Mouse (Mus musculus) ES-Bruce4 (cell line): ENCODE data around the gene Stk32b. TPM values are rescaled to one million over a fixed set of nuclear protein-coding genes. Genes with fewer than 3 reads are reported as not detected.

Experiments
- H3K27ac ChIP-seq: 2 replicates; pipeline ENCODE4 v1.5.1; 2012; ENCODE audit warnings: low read length, inconsistent platforms; ENCODE audit not compliant: insufficient read depth
- H3K27me3 ChIP-seq: 2 replicates; pipeline ENCODE4 v1.6.1; 2012; ENCODE audit warnings: mild to moderate bottlenecking, low read length, inconsistent platforms; ENCODE audit not compliant: control insufficient read depth, poor library complexity, insufficient read depth, severe bottlenecking
- H3K36me3 ChIP-seq: 2 replicates; pipeline ENCODE4 v1.6.1; 2012; ENCODE audit warnings: inconsistent platforms, mild to moderate bottlenecking, low read length, moderate library complexity; ENCODE audit not compliant: control insufficient read depth, poor library complexity, insufficient read depth, severe bottlenecking
- H3K4me1 ChIP-seq: one replicate; pipeline ENCODE4 v1.8.1; 2011; ENCODE audit warnings: low read length; ENCODE audit not compliant: control insufficient read depth, insufficient read depth
- H3K4me3 ChIP-seq: 2 replicates; pipeline ENCODE4 v1.5.1; 2011; ENCODE audit warnings: low read depth, mild to moderate bottlenecking, low read length
- H3K9ac ChIP-seq: 2 replicates; pipeline ENCODE4 v1.6.1; 2012; ENCODE audit warnings: low read depth, mild to moderate bottlenecking, inconsistent platforms; ENCODE audit not compliant: poor library complexity, severe bottlenecking
- H3K9me3 ChIP-seq: replicated peaks from 2 replicates; pipeline ENCODE4 v1.6.1; 2012; ENCODE audit warnings: mild to moderate bottlenecking, low read length, inconsistent platforms; ENCODE audit not compliant: control insufficient read depth, poor library complexity, insufficient read depth, severe bottlenecking
- CTCF ChIP-seq: IDR thresholded peaks from one replicate; pipeline ENCODE4 v1.8.1; 2011; ENCODE audit warnings: low read depth, low read length
- EP300 ChIP-seq: IDR thresholded peaks from 2 replicates; pipeline ENCODE4 v1.6.1; 2011; ENCODE audit warnings: low read depth, low read length; ENCODE audit not compliant: insufficient read depth
- POLR2A ChIP-seq: IDR thresholded peaks from one replicate; pipeline ENCODE4 v1.8.1; 2011; ENCODE audit warnings: low read length; ENCODE audit not compliant: insufficient read depth
- polyA plus RNA-seq: library from polyadenylated mRNA; stranded (reverse); fragments of >200 nt; gene quantifications from 2 replicates; pipeline ENCODE4 v1.2.4, GENCODE M21; 2011; ENCODE audit warnings: low read depth; ENCODE audit not compliant: missing spikeins, insufficient read depth, insufficient read length

Gene Stk32b
- polyA plus RNA-seq, 1 experiment: 0.40 TPM

- no peak overlapping the region for H3K4me3 ChIP-seq
- H3K9ac ChIP-seq: no peak overlapping the region
- peaks cover 4% of the 10 kb centered on the region for H3K9me3 ChIP-seq
- no peak for TF ChIP-seq CTCF
- TF ChIP-seq EP300: no peak
- TF ChIP-seq POLR2A: no peak
- H3K27ac ChIP-seq: no peak overlapping the region
- H3K27me3 ChIP-seq: no peaks in the 10 kb centered on the region
- H3K4me1 ChIP-seq: no peaks in the 10 kb centered on the region
- H3K36me3 ChIP-seq: no peaks in the 10 kb centered on the region
Observed at GRCm38 (mm10) chr5:37471584-37471983, 245.4 kb downstream of the Stk32b start.

DNA sequence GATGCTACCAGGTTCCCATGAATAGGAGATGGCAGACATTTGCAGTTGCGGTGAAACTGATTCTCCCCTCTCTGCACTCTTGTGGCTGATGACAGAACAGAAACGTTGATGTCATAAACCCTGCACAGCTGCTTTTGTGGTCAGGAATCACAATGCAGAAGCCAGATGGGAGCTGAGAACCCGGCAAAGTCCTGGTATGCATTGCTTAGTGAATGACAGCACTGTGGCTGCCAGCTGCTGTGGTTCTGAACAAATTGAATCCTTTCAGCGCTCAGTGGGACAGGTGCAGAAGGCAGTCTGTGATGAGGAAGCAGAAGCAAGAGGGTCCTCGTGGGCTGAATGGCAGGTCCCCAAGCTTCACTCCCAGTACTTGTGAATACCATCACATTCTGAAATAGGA is 247.9 kb downstream of the Stk32b start:
- no peak overlapping the region for H3K27ac ChIP-seq
- no peak overlapping the region for H3K4me3 ChIP-seq
- no peaks in the 10 kb centered on the region for H3K9me3 ChIP-seq
- no peak overlapping the region for H3K9ac ChIP-seq
- no peaks in the 10 kb centered on the region for H3K36me3 ChIP-seq
- no peaks in the 10 kb centered on the region for H3K4me1 ChIP-seq
- TF ChIP-seq POLR2A (no peak), EP300 (no peak), CTCF (no peak)
- H3K27me3 ChIP-seq: no peaks in the 10 kb centered on the region

DNA sequence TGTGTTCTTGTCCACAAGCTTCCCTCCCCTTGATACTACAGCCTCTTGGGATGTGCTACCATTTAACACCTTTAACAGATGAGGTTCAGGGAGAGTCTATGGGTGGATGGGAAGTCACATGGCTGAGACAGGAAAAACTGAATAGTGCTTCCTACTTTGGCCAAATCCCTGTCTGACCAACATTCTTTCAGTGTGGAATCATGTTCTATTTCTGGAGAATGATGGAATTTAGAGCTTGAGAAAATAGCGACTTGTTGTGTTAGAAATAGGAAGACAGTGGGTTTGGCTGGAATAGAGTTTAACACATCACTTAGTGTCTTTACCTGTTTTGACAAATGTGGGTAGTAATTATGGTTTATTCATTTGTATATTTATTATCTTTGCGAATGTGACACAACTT is 249.3 kb downstream of the Stk32b start:
- no peak overlapping the region for H3K27ac ChIP-seq
- H3K9ac ChIP-seq: no peak overlapping the region
- no peaks in the 10 kb centered on the region for H3K9me3 ChIP-seq
- H3K27me3 ChIP-seq: no peaks in the 10 kb centered on the region
- no peaks in the 10 kb centered on the region for H3K36me3 ChIP-seq
- no peak overlapping the region for H3K4me3 ChIP-seq
- no peaks in the 10 kb centered on the region for H3K4me1 ChIP-seq
- TF ChIP-seq POLR2A (no peak), CTCF (no peak), EP300 (no peak)

DNA sequence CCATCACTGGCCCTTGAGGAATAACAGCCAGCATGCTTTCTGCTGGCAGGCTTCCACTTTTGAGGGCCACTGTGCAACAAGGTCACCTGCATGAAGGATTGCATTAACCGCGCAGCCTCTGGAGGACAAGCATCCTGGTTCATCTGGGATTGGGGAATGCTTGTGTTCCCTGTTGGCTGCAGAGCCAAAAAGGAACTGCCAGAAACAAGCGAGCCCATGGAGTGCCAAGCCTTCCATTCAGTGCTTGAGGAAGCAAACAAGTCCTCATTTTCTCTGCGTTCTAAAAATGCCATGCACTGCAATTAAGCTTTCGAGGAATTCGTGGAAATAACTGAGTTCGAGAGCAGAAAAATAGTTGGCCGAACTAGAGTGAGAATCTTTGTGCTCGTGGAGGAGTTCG is 251.5 kb downstream of the Stk32b start:
- no peak overlapping the region for H3K27ac ChIP-seq
- H3K36me3 ChIP-seq: no peaks in the 10 kb centered on the region
- no peak overlapping the region for H3K9ac ChIP-seq
- no peaks in the 10 kb centered on the region for H3K4me1 ChIP-seq
- H3K4me3 ChIP-seq: no peak overlapping the region
- H3K27me3 ChIP-seq: no peaks in the 10 kb centered on the region
- H3K9me3 ChIP-seq: no peaks in the 10 kb centered on the region
- no peak for TF ChIP-seq CTCF
- no peak for TF ChIP-seq EP300
- TF ChIP-seq POLR2A: no peak

- H3K9ac ChIP-seq: no peak overlapping the region
- no peak for TF ChIP-seq POLR2A
- TF ChIP-seq EP300: no peak
- TF ChIP-seq CTCF: no peak
- no peaks in the 10 kb centered on the region for H3K4me1 ChIP-seq
- H3K27ac ChIP-seq: no peak overlapping the region
- no peaks in the 10 kb centered on the region for H3K27me3 ChIP-seq
- H3K4me3 ChIP-seq: no peak overlapping the region
- no peaks in the 10 kb centered on the region for H3K9me3 ChIP-seq
- no peaks in the 10 kb centered on the region for H3K36me3 ChIP-seq
Observed at GRCm38 (mm10) chr5:37458236-37458635, 258.7 kb downstream of the Stk32b start.

DNA sequence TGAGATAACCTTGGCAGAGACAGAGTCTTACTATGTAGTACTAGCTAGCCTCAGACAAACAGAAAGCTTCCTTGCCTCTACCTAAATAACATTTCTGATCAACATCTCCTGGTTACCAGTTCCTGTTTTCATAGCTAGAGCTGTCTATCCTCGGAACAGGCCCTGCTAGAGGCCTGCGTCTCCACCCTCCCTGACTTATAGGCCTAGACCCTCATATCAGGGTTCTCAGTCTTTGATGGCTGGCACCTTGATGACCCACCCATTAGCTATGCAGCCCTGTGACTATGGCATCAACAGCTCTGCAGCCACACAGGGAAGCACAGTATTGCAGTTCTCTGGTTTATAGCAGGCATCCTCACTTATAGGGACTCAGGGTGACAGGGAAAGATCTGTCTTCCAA is 259.1 kb downstream of the Stk32b start:
- Histone ChIP-seq H3K4me1 (no peaks in the 10 kb centered on the region), H3K9ac (no peak overlapping the region), H3K4me3 (no peak overlapping the region), H3K27me3 (no peaks in the 10 kb centered on the region), H3K9me3 (no peaks in the 10 kb centered on the region), H3K27ac (no peak overlapping the region), H3K36me3 (no peaks in the 10 kb centered on the region)
- TF ChIP-seq POLR2A: no peak
- TF ChIP-seq CTCF: no peak
- no peak for TF ChIP-seq EP300
